Mouse (Mus musculus) hindbrain, postnatal 0 days (tissue): Measurements from ENCODE around the gene Prr14l. TPM values are rescaled to one million over a fixed set of nuclear protein-coding genes. Genes with fewer than 3 reads are reported as not detected.

Source experiments
- ATAC-seq: fragments of 200-750 bp; cut with Nextera tagmentation; 2 replicates; pipeline ENCODE4 v1.8.0; 2017; ENCODE audit warnings: mild to moderate bottlenecking, moderate TSS enrichment, moderate library complexity
- DNase-seq: peaks from one replicate; pipeline ENCODE4 v3.0.0-alpha.2; 2015; ENCODE audit warnings: low spot score
- H3K27ac ChIP-seq: fragments of 300-500 bp; sonication (generic); 2 replicates; pipeline ENCODE4 v1.5.1; 2014; ENCODE audit warnings: mild to moderate bottlenecking
- H3K27me3 ChIP-seq: fragments of 300-500 bp; sonication (generic); 2 replicates; pipeline ENCODE4 v1.6.1; 2014; ENCODE audit warnings: low read length, mixed read lengths; ENCODE audit not compliant: insufficient read depth
- H3K36me3 ChIP-seq: fragments of 300-500 bp; sonication (generic); 2 replicates; pipeline ENCODE4 v1.6.1; 2014; ENCODE audit warnings: low read length, mixed read lengths; ENCODE audit not compliant: insufficient read depth
- H3K4me1 ChIP-seq: fragments of 300-500 bp; sonication (generic); 2 replicates; pipeline ENCODE4 v1.6.1; 2014; ENCODE audit warnings: antibody characterized with exemption, low read length, mixed read lengths; ENCODE audit not compliant: insufficient read depth
- H3K4me2 ChIP-seq: fragments of 300-500 bp; sonication (generic); 2 replicates; pipeline ENCODE4 v1.6.1; 2014; ENCODE audit warnings: low read depth, mild to moderate bottlenecking, low read length, moderate library complexity, mixed read lengths
- H3K4me3 ChIP-seq: fragments of 300-500 bp; sonication (generic); 2 replicates; pipeline ENCODE4 v1.5.1; 2014; ENCODE audit warnings: low read length
- H3K9ac ChIP-seq: fragments of 300-500 bp; sonication (generic); replicated peaks from 2 replicates; pipeline ENCODE4 v1.6.1; 2014; ENCODE audit warnings: mild to moderate bottlenecking, low read length, moderate library complexity, mixed read lengths
- H3K9me3 ChIP-seq: fragments of 300-500 bp; sonication (generic); 2 replicates; pipeline ENCODE4 v1.6.1; 2016; ENCODE audit warnings: low read length, mixed read lengths
- CTCF ChIP-seq: IDR thresholded peaks from 2 replicates; pipeline ENCODE4 v1.5.1; 2016; ENCODE audit warnings: antibody characterized with exemption, control low read depth, low read depth
- WGBS: fragments of 180-500 bp; shearing (Covaris S2); extraction: QIAGEN DNeasy Blood & Tissue Kit; methylation state at CpG from one replicate; pipeline ENCODE4 v1.1.7; 2014; 5-methylcytosine and 5-hydroxymethylcytosine counted together
- polyA plus RNA-seq: library from polyadenylated mRNA; unstranded; fragments of >200 nt; fragmentation: Nextera tagmentation; extraction: Ambion mirVana; gene quantifications from 2 replicates; pipeline ENCODE4 v1.2.1, GENCODE M21; 2015
- total RNA-seq: library from RNA; depleted of rRNA; stranded (reverse); fragments of >200 nt; gene quantifications from 2 replicates; pipeline ENCODE4 v1.2.3, GENCODE M21; 2014; rRNA removed

Gene Prr14l
- total RNA-seq (21.0 and 23.8 TPM in 2 replicates), polyA plus RNA-seq (10.9 and 14.4 TPM in 2 replicates)

DNA sequence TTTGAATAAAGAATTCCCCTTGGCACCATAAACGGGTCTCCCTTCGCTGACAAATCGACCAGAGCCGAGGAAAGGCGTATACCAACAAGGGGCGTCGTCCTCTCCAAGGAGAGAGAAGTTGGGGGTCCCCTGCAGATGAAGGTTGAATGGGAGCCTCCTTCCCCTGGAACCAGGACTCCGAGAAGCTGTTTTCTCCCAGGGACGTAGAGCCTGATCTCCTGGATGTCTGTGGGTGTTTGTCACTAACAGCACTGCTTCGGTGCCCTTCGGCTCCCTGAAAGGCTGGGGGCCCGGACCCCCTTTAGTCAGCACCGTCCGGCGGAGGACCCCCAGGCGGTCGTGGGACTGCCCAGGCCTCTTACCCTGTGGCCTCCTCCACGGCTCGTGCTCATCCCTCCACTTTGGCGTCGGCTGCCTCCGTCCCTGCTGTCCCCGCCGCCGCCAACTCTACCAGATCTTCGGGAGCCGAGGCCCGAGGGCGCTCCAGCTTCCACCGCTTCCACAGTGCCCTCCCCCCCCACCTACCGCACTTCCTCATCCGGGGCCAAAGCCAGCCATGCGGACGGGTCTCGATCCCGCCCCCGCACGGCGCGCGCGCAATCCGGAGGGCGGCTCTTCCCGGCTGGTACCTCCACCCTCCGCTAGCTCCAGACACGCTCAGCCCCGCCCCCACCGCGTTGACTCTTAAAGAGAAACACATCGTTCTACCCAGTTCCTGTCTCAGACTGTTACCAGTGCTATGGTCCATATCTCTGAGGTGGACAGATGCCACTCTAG lies at the start of gene Prr14l:
Gene Prr14l, minus strand, starts transcription at position 526 of the 777 bp plus-strand sequence.
- H3K9ac ChIP-seq, result peak within 1 kb of the TSS; percentile 92
- H3K27ac ChIP-seq, result peak within 1 kb of the TSS; percentile 91
- no peak for TF ChIP-seq CTCF
- peak within 1 kb of the TSS; percentile 80 for H3K4me2 ChIP-seq
- ATAC-seq (peak; percentile 98), DNase-seq (peak; percentile 98)
- no peaks in the 10 kb centered on the region for H3K36me3 ChIP-seq
- no peaks in the 10 kb centered on the region for H3K27me3 ChIP-seq
- H3K9me3 ChIP-seq, result no peaks in the 10 kb centered on the region
- 0 out of 2 replicates have a peak, but pooled peaks cover 4% of the 10 kb centered on the region for H3K4me1 ChIP-seq
- peak within 1 kb of the TSS; percentile 89 for H3K4me3 ChIP-seq
- WGBS, result under 1% methylated on average over 47 of the region's 51 CpGs

DNA sequence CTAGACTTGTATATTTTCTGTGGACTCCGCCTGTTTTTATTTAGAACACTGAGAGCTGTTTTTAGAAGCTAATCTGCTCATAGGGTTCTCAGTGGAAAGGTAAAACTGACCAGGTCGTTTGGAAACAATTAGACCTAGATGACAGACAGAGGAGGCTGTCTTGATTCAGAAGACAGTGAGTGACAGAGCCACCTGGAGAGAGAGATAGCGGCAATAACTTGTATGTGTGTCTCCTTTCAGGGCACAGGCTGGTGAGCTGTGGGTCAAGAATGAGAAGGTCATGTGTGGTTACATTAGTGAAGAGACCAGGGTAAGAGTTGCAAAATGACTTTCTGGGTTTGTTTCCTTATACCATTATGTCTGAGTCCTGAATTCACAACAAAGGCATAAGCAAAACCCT lies 32.7 kb upstream of the Prr14l start:
- H3K9ac ChIP-seq, result no peak overlapping the region
- H3K9me3 ChIP-seq, result no peaks in the 10 kb centered on the region
- H3K36me3 ChIP-seq, result peaks cover 20% of the 10 kb centered on the region; the same call in 1 of the 2 replicates
- no peak overlapping the region for H3K4me2 ChIP-seq
- no peak overlapping the region for H3K4me3 ChIP-seq
- H3K27me3 ChIP-seq, result no peaks in the 10 kb centered on the region
- H3K4me1 ChIP-seq, result no peaks in the 10 kb centered on the region
- no peak overlapping the region for H3K27ac ChIP-seq
- no peak for TF ChIP-seq CTCF
- WGBS, result 70% methylated on average over 3 of the region's 3 CpGs
- ATAC-seq, result no peak
- DNase-seq, result no peak

DNA sequence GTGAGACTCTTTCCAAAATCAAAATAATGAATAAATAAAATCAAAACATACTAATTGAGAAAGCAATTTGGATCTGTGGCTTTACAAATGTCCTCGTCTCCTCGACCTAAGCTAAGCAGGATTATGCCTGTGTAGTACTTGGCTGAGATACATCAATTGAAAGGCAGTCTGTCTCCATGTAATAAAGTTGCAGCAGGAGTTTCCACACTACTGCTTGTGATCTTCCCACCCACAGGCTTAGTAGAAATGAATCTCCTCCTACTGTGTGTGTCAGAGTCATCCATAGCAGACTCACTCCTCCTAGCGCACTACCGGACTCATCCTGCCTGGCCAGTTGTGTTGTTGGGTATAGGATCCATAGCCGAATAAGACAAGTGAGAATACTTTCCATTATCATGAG lies 18.3 kb upstream of the Prr14l start:
- H3K36me3 ChIP-seq, result peaks cover 20% of the 10 kb centered on the region; the same call in 1 of the 2 replicates
- no peak for DNase-seq
- no peak overlapping the region for H3K4me2 ChIP-seq
- no peaks in the 10 kb centered on the region for H3K4me1 ChIP-seq
- H3K4me3 ChIP-seq, result no peak overlapping the region
- H3K27me3 ChIP-seq, result no peaks in the 10 kb centered on the region
- no peak overlapping the region for H3K9ac ChIP-seq
- no peak for ATAC-seq
- no peak for TF ChIP-seq CTCF
- no peaks in the 10 kb centered on the region for H3K9me3 ChIP-seq
- H3K27ac ChIP-seq, result no peak overlapping the region
- WGBS, result 93% methylated on average over 5 of the region's 5 CpGs

DNA sequence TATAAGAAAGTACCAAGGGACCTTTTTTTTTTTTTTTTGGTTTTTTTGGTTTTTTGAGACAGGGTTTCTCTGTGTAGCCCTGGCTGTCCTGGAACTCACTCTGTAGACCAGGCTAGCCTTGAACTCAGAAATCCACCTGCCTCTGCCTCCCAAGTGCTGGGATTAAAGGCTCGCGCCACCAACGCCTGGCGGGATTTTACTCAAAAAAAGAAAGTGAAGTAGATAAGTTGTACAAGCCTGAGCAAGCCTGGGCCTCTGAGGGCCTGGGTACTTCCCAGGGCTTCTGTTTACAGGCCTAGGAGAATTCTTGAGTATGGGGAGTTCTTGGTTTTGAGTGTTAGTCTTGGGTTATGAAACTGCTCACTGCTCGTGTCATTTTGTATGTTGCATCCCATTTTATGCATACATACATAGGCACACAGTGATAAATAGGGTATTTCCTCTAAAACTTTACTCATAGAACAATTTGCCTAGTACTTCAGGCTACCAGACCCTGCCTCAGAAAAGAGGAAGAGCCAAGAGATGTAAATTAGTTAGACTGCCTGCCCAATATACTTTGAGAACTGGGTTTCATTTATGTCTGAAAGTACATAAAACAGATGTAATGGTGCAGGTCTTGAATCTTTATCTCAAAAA lies 15.5 kb upstream of the Prr14l start:
- WGBS, result 96% methylated on average over 5 of the region's 5 CpGs
- DNase-seq (no peak), ATAC-seq (no peak)
- no peak for TF ChIP-seq CTCF
- H3K9me3 ChIP-seq, result no peaks in the 10 kb centered on the region
- no peaks in the 10 kb centered on the region for H3K27me3 ChIP-seq
- H3K4me2 ChIP-seq, result no peak overlapping the region
- no peak overlapping the region for H3K4me3 ChIP-seq
- no peak overlapping the region for H3K27ac ChIP-seq
- H3K9ac ChIP-seq, result no peak overlapping the region
- H3K4me1 ChIP-seq, result no peaks in the 10 kb centered on the region
- H3K36me3 ChIP-seq, result peaks cover 17% of the 10 kb centered on the region; the same call in 1 of the 2 replicates

DNA sequence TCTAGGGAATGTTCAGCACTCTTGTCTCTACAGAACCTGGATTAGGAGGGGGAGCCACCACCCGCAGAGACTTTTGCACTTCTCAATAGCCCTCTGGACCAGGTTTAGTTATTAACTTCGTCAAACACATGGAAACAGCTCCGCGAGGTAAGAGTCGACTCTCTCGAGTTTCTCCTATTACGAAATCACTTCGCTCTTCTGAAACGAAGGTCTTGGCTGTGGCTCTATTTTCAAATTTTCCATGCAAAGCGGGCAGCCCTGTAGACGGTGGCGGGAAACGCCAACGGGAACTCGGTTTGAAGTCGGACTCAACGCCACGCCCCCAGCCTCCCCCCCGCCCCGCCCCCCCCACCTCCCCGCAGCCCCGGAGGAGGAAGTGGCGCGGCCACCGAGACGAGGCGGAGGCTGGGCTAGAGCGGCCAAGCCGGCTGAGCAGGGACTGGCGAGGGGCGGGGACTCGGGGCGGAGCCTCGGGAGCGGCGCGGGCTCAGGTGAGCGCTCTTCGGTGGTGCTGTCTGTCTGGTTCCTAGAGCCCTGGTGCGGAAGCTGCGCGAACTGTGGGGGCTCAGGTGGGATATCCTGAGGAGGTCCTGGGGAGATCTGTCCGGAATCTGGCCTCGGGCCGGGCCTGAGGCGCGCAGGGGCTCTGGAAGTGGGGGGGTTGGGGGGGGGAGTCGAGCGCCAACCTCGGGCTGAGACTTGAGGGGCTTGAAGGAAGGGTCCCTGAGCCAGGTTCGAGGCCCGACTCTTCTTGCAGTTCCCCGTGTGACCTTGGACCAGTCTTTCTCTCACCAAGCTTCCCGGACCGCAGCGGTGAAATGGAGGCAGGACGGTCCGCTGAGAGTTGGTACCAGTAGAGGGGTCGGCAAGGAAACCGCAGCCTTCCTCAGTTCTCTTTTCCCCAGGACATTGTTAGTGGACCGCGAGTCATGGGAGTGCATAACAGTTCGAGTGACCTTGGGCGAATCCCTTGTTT lies 9.5 kb upstream of the Prr14l start, which contains the start of gene Depdc5:
Gene Depdc5, plus strand, starts transcription at position 449 of the 976 bp plus-strand sequence.
- peaks cover 10% of the 10 kb centered on the region; the same call in 1 of the 2 replicates for H3K36me3 ChIP-seq
- ATAC-seq (peak; percentile 99), DNase-seq (peak; percentile 95)
- H3K27me3 ChIP-seq, result no peaks in the 10 kb centered on the region
- no peaks in the 10 kb centered on the region for H3K4me1 ChIP-seq
- no peaks in the 10 kb centered on the region for H3K9me3 ChIP-seq
- H3K4me2 ChIP-seq, result peak within 1 kb of the TSS; percentile 72
- H3K9ac ChIP-seq, result peak within 1 kb of the TSS; percentile 65
- H3K4me3 ChIP-seq, result peak within 1 kb of the TSS; percentile 75
- WGBS, result 1% methylated on average over 63 of the region's 64 CpGs
- 0 out of 2 replicates have a peak, but pooled peaks have one; percentile 5 for TF ChIP-seq CTCF
- peak within 1 kb of the TSS; percentile 62; the same call in 1 of the 2 replicates for H3K27ac ChIP-seq
